Mouse (Mus musculus): ENCODE measurements around the gene Tex36.

The Tex36 gene

GRCm38 (mm10) chr7:133591750-133592149, 10.2 kb downstream of the Tex36 start:
- no peak for DNase-seq (ENCODE audit: low spot score)

- DNase-seq (ENCODE audit: low spot score) = no peak
Measured at GRCm38 (mm10) chr7:133583216-133583615, 18.7 kb downstream of the Tex36 start.

GRCm38 (mm10) chr7:133580296-133580640, 21.7 kb downstream of the Tex36 start:
- no peak for DNase-seq (ENCODE audit: low spot score)

GRCm38 (mm10) chr7:133579491-133580295, 22.3 kb downstream of the Tex36 start:
- peak; percentile 16 for DNase-seq (ENCODE audit: low spot score)

GRCm38 (mm10) chr7:133576825-133577224, 25.1 kb downstream of the Tex36 start:
- no peak for DNase-seq (ENCODE audit: low spot score)

- no peak for DNase-seq (ENCODE audit: low spot score)
Measured at GRCm38 (mm10) chr7:133576281-133576680, 25.7 kb downstream of the Tex36 start.

- peak; percentile 60 for DNase-seq (ENCODE audit: low spot score)
Measured at GRCm38 (mm10) chr7:133571927-133572326, 30.0 kb downstream of the Tex36 start.

- no peak for DNase-seq (ENCODE audit: low spot score)
Measured at GRCm38 (mm10) chr7:133569194-133569880, 32.6 kb downstream of the Tex36 start.

GRCm38 (mm10) chr7:133564600-133564999, 37.4 kb downstream of the Tex36 start:
- DNase-seq (ENCODE audit: low spot score) = no peak

- peak; percentile 10 for DNase-seq (ENCODE audit: low spot score)
Measured at GRCm38 (mm10) chr7:133563175-133563824, 38.7 kb downstream of the Tex36 start.

- peak; percentile 72 for DNase-seq (ENCODE audit: low spot score)
Measured at GRCm38 (mm10) chr7:133555786-133556492, 46.0 kb downstream of the Tex36 start.

- no peak for DNase-seq (ENCODE audit: low spot score)
Measured at GRCm38 (mm10) chr7:133552306-133552991, 49.5 kb downstream of the Tex36 start.

- DNase-seq (ENCODE audit: low spot score) = no peak
Measured at GRCm38 (mm10) chr7:133551000-133551399, 51.0 kb downstream of the Tex36 start.

- no peak for DNase-seq (ENCODE audit: low spot score)
Measured at GRCm38 (mm10) chr7:133548434-133548833, 53.5 kb downstream of the Tex36 start.

- DNase-seq (ENCODE audit: low spot score) = no peak
Measured at GRCm38 (mm10) chr7:133545631-133546030, 56.3 kb downstream of the Tex36 start.

- DNase-seq (ENCODE audit: low spot score) = no peak
Measured at GRCm38 (mm10) chr7:133544966-133545365, 57.0 kb downstream of the Tex36 start.

- no peak for DNase-seq (ENCODE audit: low spot score)
Measured at GRCm38 (mm10) chr7:133543131-133543530, 58.8 kb downstream of the Tex36 start.

GRCm38 (mm10) chr7:133537366-133537765, 64.6 kb downstream of the Tex36 start:
- no peak for DNase-seq (ENCODE audit: low spot score)

Data from embryo, embryonic 10 days (tissue).